8 mouse cellular contexts compared by ENCODE assay signal in the genomic region with DNA sequence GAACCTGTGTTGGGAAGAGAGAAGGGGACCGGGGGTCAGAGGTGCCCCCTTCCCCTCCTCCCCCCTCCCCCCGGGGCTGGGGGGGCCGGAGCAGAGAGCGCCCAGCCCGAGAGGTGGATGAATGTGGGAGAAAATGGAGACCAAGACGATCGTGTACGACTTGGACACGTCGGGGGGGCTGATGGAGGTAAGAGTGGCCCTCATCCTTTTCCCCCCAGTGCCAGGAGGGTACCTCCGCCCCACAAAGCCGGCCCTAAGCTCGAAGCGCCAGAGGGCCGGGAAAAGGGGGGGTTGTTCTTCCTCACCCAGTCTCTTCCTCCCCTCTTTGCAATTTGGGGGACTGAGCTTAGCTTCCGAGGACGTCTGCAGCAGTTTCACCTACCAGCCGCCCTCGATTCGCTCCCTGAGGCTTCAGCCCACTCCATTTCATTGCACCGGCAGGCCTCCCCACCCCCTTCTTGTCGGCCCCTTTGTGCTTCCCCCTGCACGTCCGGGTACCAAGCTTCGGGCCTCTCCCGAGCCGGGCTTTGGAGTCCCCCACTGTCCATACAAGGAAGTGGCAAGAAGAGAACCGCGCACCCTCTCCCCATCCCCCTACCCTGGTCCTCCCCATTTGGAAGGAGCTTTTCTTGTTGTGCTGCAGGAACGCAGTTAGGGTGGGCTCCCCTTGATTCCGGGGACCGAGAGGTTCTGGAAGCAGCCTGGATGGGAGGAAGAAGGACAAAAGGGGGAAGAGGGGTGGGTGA. TPM values are rescaled to one million over a fixed set of nuclear protein-coding genes. Genes with fewer than 3 reads are reported as not detected.
DNase-seq lines count a peak whose midpoint lies in the region; ATAC-seq lines count a peak whose summit lies in the region.

No protein-coding gene starts in this region.

- peak overlapping the region; percentile 99 for H3K9ac ChIP-seq in heart, embryonic 13.5 days
- peak overlapping the region; percentile 99 for H3K9ac ChIP-seq in liver, embryonic 16.5 days (ENCODE audit: low read depth, low read length)
- H3K9ac ChIP-seq in neural tube, embryonic 15.5 days (replicated peaks): peak overlapping the region; percentile 94

- H3K36me3 ChIP-seq in megakaryocyte, embryonic 14.5 days (replicated peaks; ENCODE audit: low read length): peaks cover 27% of the 10 kb centered on the region
- H3K36me3 ChIP-seq in heart, embryonic 13.5 days: peaks cover 26% of the 10 kb centered on the region
- H3K36me3 ChIP-seq in liver, embryonic 16.5 days (ENCODE audit: control insufficient read depth, insufficient read depth): peaks cover 5% of the 10 kb centered on the region
- peaks cover 7% of the 10 kb centered on the region; the same call in 1 of the 2 replicates for H3K36me3 ChIP-seq in neural tube, embryonic 15.5 days

- ATAC-seq in megakaryocyte, adult 5-6 weeks (ENCODE audit: poor library complexity, severe bottlenecking): no peak
- no peak for ATAC-seq in heart, embryonic 13.5 days (ENCODE audit: extremely low read depth, insufficient number of reproducible peaks, low FRiP score, low TSS enrichment)
- no peak for ATAC-seq in liver, embryonic 16.5 days (ENCODE audit: low read depth)
- no peak for ATAC-seq in neural tube, embryonic 15.5 days (ENCODE audit: low FRiP score)

- DNase-seq in embryo, embryonic 10 days (ENCODE audit: low spot score): peak; percentile 37
- peak; percentile 57 for DNase-seq in kidney, postnatal 14 days
- peak; percentile 69 for DNase-seq in thymus, postnatal 0 days (ENCODE audit: low spot score)

- H3K27me3 ChIP-seq in megakaryocyte, embryonic 14.5 days (replicated peaks): peaks cover 7% of the 10 kb centered on the region
- H3K27me3 ChIP-seq in heart, embryonic 13.5 days (replicated peaks): peaks cover 8% of the 10 kb centered on the region
- H3K27me3 ChIP-seq in liver, embryonic 16.5 days (ENCODE audit: control insufficient read depth, insufficient read depth, low read depth, low read length): 0 out of 2 replicates have a peak, but pooled peaks cover 2% of the 10 kb centered on the region
- 0 out of 2 replicates have a peak, but pooled peaks cover under 1% of the 10 kb centered on the region for H3K27me3 ChIP-seq in neural tube, embryonic 15.5 days (replicated peaks)

- 1% methylated on average over 32 of the region's 32 CpGs for WGBS in heart, embryonic 13.5 days
- under 1% methylated on average over 32 of the region's 32 CpGs for whole genome bisulfite sequencing in liver, embryonic 16.5 days (ENCODE audit: insufficient replicate concordance)
- 0% methylated on average over 28 of the region's 32 CpGs for WGBS in neural tube, embryonic 15.5 days

- no peaks in the 10 kb centered on the region for H3K9me3 ChIP-seq in megakaryocyte, embryonic 14.5 days
- H3K9me3 ChIP-seq in heart, embryonic 13.5 days: no peaks in the 10 kb centered on the region
- H3K9me3 ChIP-seq in liver, embryonic 16.5 days (replicated peaks; ENCODE audit: control insufficient read depth, low read length): no peaks in the 10 kb centered on the region
- H3K9me3 ChIP-seq in neural tube, embryonic 15.5 days (replicated peaks): no peaks in the 10 kb centered on the region

- H3K4me2 ChIP-seq in heart, embryonic 13.5 days: peak overlapping the region; percentile 87
- H3K4me2 ChIP-seq in liver, embryonic 16.5 days (ENCODE audit: low read depth, low read length): peak overlapping the region; percentile 84
- H3K4me2 ChIP-seq in neural tube, embryonic 15.5 days: peak overlapping the region; percentile 87

- H3K4me3 ChIP-seq in megakaryocyte, embryonic 14.5 days (replicated peaks): peak overlapping the region; percentile 98
- peak overlapping the region; percentile 86 for H3K4me3 ChIP-seq in heart, embryonic 13.5 days
- H3K4me3 ChIP-seq in liver, embryonic 16.5 days (ENCODE audit: low read depth, low read length): peak overlapping the region; percentile 99
- peak overlapping the region; percentile 85 for H3K4me3 ChIP-seq in neural tube, embryonic 15.5 days (replicated peaks)

- peaks cover 39% of the 10 kb centered on the region for H3K4me1 ChIP-seq in megakaryocyte, embryonic 14.5 days
- H3K4me1 ChIP-seq in heart, embryonic 13.5 days: peaks cover 20% of the 10 kb centered on the region
- peaks cover 21% of the 10 kb centered on the region for H3K4me1 ChIP-seq in liver, embryonic 16.5 days (ENCODE audit: control insufficient read depth, low read depth, low read length)
- H3K4me1 ChIP-seq in neural tube, embryonic 15.5 days: peaks cover 31% of the 10 kb centered on the region

- peak overlapping the region; percentile 95 for H3K27ac ChIP-seq in heart, embryonic 13.5 days (replicated peaks)
- H3K27ac ChIP-seq in liver, embryonic 16.5 days (ENCODE audit: low read length): peak overlapping the region; percentile 87
- H3K27ac ChIP-seq in neural tube, embryonic 15.5 days (replicated peaks): peak overlapping the region; percentile 91

RNA-seq across cellular contexts. Expression of a gene that starts 0.8 kb away (rescaled TPM):
- 75.4 and 178 TPM in 2 replicates for polyA plus RNA-seq in megakaryocyte, embryonic 14.5 days (2012; ENCODE audit: insufficient read depth, low replicate concordance)
- 51.2 and 64.5 TPM in 2 replicates for total RNA-seq in megakaryocyte, adult 5-6 weeks (2015)
- 21.0 and 26.3 TPM in 2 replicates for total RNA-seq in megakaryocyte, adult 5-6 weeks (2017)
- polyA plus RNA-seq in heart, embryonic 13.5 days (2015; fragmentation: Nextera tagmentation; extraction: Ambion mirVana): 8.6 and 9.9 TPM in 2 replicates
- polyA plus RNA-seq in liver, embryonic 16.5 days (2015; fragmentation: Nextera tagmentation; extraction: Ambion mirVana): 5.3 and 5.7 TPM in 2 replicates
- polyA plus RNA-seq in neural tube, embryonic 15.5 days (2015; fragmentation: Nextera tagmentation; extraction: Ambion mirVana): 14.6 and 16.9 TPM in 2 replicates
- 15.1 and 18.4 TPM in 2 replicates for polyA plus RNA-seq in thymus, postnatal 0 days (2015; fragmentation: Nextera tagmentation; extraction: Ambion mirVana)

RNA-seq across cellular contexts. Expression of a gene that starts 48.7 kb away (rescaled TPM):
- 5.9 and 7.0 TPM in 2 replicates for polyA plus RNA-seq in megakaryocyte, embryonic 14.5 days (2012; ENCODE audit: insufficient read depth, low replicate concordance)
- 4.8 and 5.6 TPM in 2 replicates for total RNA-seq in megakaryocyte, adult 5-6 weeks (2015)
- 3.5 and 5.3 TPM in 2 replicates for total RNA-seq in megakaryocyte, adult 5-6 weeks (2017)
- polyA plus RNA-seq in heart, embryonic 13.5 days (2015; fragmentation: Nextera tagmentation; extraction: Ambion mirVana): 13.2 and 14.1 TPM in 2 replicates
- 10.8 and 11.3 TPM in 2 replicates for polyA plus RNA-seq in liver, embryonic 16.5 days (2015; fragmentation: Nextera tagmentation; extraction: Ambion mirVana)
- polyA plus RNA-seq in neural tube, embryonic 15.5 days (2015; fragmentation: Nextera tagmentation; extraction: Ambion mirVana): 48.2 and 55.3 TPM in 2 replicates
- 10.2 TPM in 2 replicates for polyA plus RNA-seq in thymus, postnatal 0 days (2015; fragmentation: Nextera tagmentation; extraction: Ambion mirVana)

RNA-seq across cellular contexts. Expression of a gene that starts 52.8 kb away (rescaled TPM):
- polyA plus RNA-seq in megakaryocyte, embryonic 14.5 days (2012; ENCODE audit: insufficient read depth, low replicate concordance): not detected in 2 replicates
- not detected in 2 replicates for total RNA-seq in megakaryocyte, adult 5-6 weeks (2015)
- total RNA-seq in megakaryocyte, adult 5-6 weeks (2017): not detected in 2 replicates
- 0.09 and 0.20 TPM in 2 replicates for polyA plus RNA-seq in heart, embryonic 13.5 days (2015; fragmentation: Nextera tagmentation; extraction: Ambion mirVana)
- polyA plus RNA-seq in liver, embryonic 16.5 days (2015; fragmentation: Nextera tagmentation; extraction: Ambion mirVana): 0.17 TPM in 1 of 2 replicates, not detected in the other
- polyA plus RNA-seq in neural tube, embryonic 15.5 days (2015; fragmentation: Nextera tagmentation; extraction: Ambion mirVana): 101 and 123 TPM in 2 replicates
- polyA plus RNA-seq in thymus, postnatal 0 days (2015; fragmentation: Nextera tagmentation; extraction: Ambion mirVana): 0.26 TPM in 2 replicates

RNA-seq across cellular contexts. Expression of a gene that starts 54.4 kb away (rescaled TPM):
- 2.2 and 9.5 TPM in 2 replicates for polyA plus RNA-seq in megakaryocyte, embryonic 14.5 days (2012; ENCODE audit: insufficient read depth, low replicate concordance)
- total RNA-seq in megakaryocyte, adult 5-6 weeks (2015): 82.9 and 91.4 TPM in 2 replicates
- total RNA-seq in megakaryocyte, adult 5-6 weeks (2017): 140 and 141 TPM in 2 replicates
- 71.8 and 83.9 TPM in 2 replicates for polyA plus RNA-seq in heart, embryonic 13.5 days (2015; fragmentation: Nextera tagmentation; extraction: Ambion mirVana)
- 24.5 and 25.1 TPM in 2 replicates for polyA plus RNA-seq in liver, embryonic 16.5 days (2015; fragmentation: Nextera tagmentation; extraction: Ambion mirVana)
- 121 and 132 TPM in 2 replicates for polyA plus RNA-seq in neural tube, embryonic 15.5 days (2015; fragmentation: Nextera tagmentation; extraction: Ambion mirVana)
- 50.3 and 55.3 TPM in 2 replicates for polyA plus RNA-seq in thymus, postnatal 0 days (2015; fragmentation: Nextera tagmentation; extraction: Ambion mirVana)

Comparison
In these comparisons a context has a peak if more than half of its experiments do, and no peak if none do; other contexts are left out.
1. RNA of a gene that starts 52.8 kb away (polyA plus RNA-seq): 101 to 123 TPM in neural tube, embryonic 15.5 days; 0.26 TPM in thymus, postnatal 0 days, 0.09 to 0.20 TPM in heart, embryonic 13.5 days, 0.17 TPM in liver, embryonic 16.5 days and not detected in megakaryocyte, embryonic 14.5 days; every median in the first group is over 10 times any median in the second.
2. Peak in every context shown above with its lines, with median percentiles within 50 percentile points of each other: H3K4me3 ChIP-seq, DNase-seq, H3K27ac ChIP-seq, H3K4me2 ChIP-seq and H3K9ac ChIP-seq.